Mouse (Mus musculus): ENCODE data around the gene Rhox4a2. TPM values are rescaled to one million over a fixed set of nuclear protein-coding genes. Genes with fewer than 3 reads are reported as not detected.
"Not testable (repeated sequence)": the region's sequence is repeated elsewhere in the genome, so short reads cannot be mapped to it uniquely, and the experiment has no call there.

Rhox4a2 gene
- polyA plus RNA-seq (2015; fragmentation: Nextera tagmentation; extraction: Ambion mirVana): 8.1 TPM in 1 of 2 replicates, not detected in the other

DNA sequence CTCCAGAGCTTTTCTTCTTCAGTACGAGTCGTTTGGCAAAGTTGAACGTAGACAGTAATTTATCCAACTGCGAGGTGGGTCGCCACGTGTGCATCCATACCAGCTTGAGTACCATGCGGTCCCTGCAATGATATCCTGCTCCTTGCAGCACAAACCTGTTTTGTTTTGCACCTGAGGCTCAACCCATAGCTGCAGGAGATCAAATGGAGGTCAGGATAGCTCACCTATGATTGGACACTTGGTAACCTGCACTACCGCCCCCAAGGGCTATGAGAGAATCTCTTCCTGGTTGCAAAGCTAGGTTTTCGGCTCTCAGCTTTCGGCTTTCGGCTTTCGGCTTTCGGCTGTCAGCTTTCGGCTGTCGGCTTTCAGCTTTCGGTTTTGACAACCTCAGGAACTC, at the start of gene Rhox4a2:
Gene Rhox4a2, plus strand, starts transcription at position 301 of the 400 bp plus-strand sequence.
- ATAC-seq (ENCODE audit: low FRiP score); H3K27me3 ChIP-seq (replicated peaks); H3K4me1 ChIP-seq; H3K36me3 ChIP-seq; H3K4me2 ChIP-seq; H3K9me3 ChIP-seq (replicated peaks); H3K4me3 ChIP-seq (replicated peaks); H3K9ac ChIP-seq (replicated peaks); H3K27ac ChIP-seq (replicated peaks): not testable (repeated sequence)
- 95% methylated on average over 8 of the region's 16 CpGs for WGBS

DNA sequence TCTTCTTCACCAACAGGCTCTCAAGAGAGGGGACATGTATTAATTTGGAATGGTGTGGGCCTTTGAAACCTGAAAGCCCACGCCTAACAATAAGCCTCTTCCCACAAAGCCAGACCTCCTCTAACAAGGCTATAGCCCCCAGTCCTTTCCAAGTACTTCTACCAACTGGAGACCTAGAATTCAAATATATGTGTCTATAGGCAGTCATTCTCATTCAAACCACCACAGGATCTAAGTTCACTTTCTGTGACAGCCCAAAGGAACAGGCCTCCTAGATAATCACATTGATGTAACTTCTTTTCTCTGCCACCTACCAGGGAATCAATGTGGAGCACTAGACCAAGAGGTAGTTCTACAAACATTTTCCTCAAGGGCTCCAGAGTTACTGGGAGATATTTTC, 10.9 kb upstream of the Rhox4a2 start, which contains the start of gene Rhox3a2:
Gene Rhox3a2, plus strand, starts transcription at position 301 of the 400 bp plus-strand sequence.
- H3K4me2 ChIP-seq; H3K9ac ChIP-seq (replicated peaks); H3K9me3 ChIP-seq (replicated peaks); H3K4me3 ChIP-seq (replicated peaks); ATAC-seq (ENCODE audit: low FRiP score); H3K27me3 ChIP-seq (replicated peaks); H3K36me3 ChIP-seq; H3K27ac ChIP-seq (replicated peaks); H3K4me1 ChIP-seq: not testable (repeated sequence)
- no CpG with 5 or more reads among the region's 1 CpGs for WGBS

GRCm38 (mm10) chrX:37411767-37412166, 21.1 kb downstream of the Rhox4a2 start, which contains the start of gene Rhox2b:
TSS of gene Rhox2b (plus strand) at chrX:37412067.
- no CpG with 5 or more reads among the region's 9 CpGs for WGBS
- not testable (repeated sequence) for H3K4me2 ChIP-seq; H3K27ac ChIP-seq (replicated peaks); H3K36me3 ChIP-seq; ATAC-seq (ENCODE audit: low FRiP score); H3K9me3 ChIP-seq (replicated peaks); H3K4me3 ChIP-seq (replicated peaks); H3K4me1 ChIP-seq; H3K9ac ChIP-seq (replicated peaks); H3K27me3 ChIP-seq (replicated peaks)

DNA sequence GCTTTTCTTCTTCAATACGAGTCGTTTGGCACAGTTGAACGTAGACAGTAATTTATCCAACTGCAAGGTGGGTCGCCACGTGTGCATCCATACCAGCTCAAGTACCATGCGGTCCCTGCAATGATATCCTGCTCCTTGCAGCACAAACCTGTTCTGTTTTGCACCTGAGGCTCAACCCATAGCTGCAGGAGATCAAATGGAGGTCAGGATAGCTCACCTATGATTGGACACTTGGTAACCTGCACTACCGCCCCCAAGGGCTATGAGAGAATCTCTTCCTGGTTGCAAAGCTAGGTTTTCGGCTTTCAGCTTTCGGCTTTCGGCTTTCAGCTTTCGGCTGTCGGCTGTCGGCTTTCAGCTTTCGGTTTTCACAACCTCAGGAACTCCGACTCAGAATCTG, 41.5 kb downstream of the Rhox4a2 start, which contains the start of gene Rhox4b:
Gene Rhox4b, plus strand, starts transcription at position 301 of the 400 bp plus-strand sequence.
- H3K9me3 ChIP-seq (replicated peaks); H3K36me3 ChIP-seq; H3K4me2 ChIP-seq; H3K4me3 ChIP-seq (replicated peaks); H3K27ac ChIP-seq (replicated peaks); H3K4me1 ChIP-seq; ATAC-seq (ENCODE audit: low FRiP score); H3K27me3 ChIP-seq (replicated peaks); H3K9ac ChIP-seq (replicated peaks): not testable (repeated sequence)
- 91% methylated on average over 14 of the region's 15 CpGs for WGBS

Other genes with a start within 250 kb of the Rhox4a2 start
- 0.14 and 0.29 TPM in 2 replicates for gene Akap14, start 222.0 kb upstream of the Rhox4a2 start, polyA plus RNA-seq (2015; fragmentation: Nextera tagmentation; extraction: Ambion mirVana)
- 742 and 895 TPM in 2 replicates for gene Ndufa1, start 199.7 kb upstream of the Rhox4a2 start, polyA plus RNA-seq (2015; fragmentation: Nextera tagmentation; extraction: Ambion mirVana)
- 23.7 and 27.3 TPM in 2 replicates for gene Rnf113a1, start 199.6 kb upstream of the Rhox4a2 start, polyA plus RNA-seq (2015; fragmentation: Nextera tagmentation; extraction: Ambion mirVana)
- gene Gm9, start 179.8 kb upstream of the Rhox4a2 start, polyA plus RNA-seq (2015; fragmentation: Nextera tagmentation; extraction: Ambion mirVana): not detected in 2 replicates
- gene Rhox1, start 168.6 kb upstream of the Rhox4a2 start, polyA plus RNA-seq (2015; fragmentation: Nextera tagmentation; extraction: Ambion mirVana): not detected in 2 replicates
- gene Rhox2a, start 145.9 kb upstream of the Rhox4a2 start, polyA plus RNA-seq (2015; fragmentation: Nextera tagmentation; extraction: Ambion mirVana): not detected in 2 replicates
- not detected in 2 replicates for gene Rhox3a, start 140.9 kb upstream of the Rhox4a2 start, polyA plus RNA-seq (2015; fragmentation: Nextera tagmentation; extraction: Ambion mirVana)
- not detected in 2 replicates for gene Rhox4a, start 125.5 kb upstream of the Rhox4a2 start, polyA plus RNA-seq (2015; fragmentation: Nextera tagmentation; extraction: Ambion mirVana)
- gene Rhox3a2, start 10.8 kb upstream of the Rhox4a2 start, polyA plus RNA-seq (2015; fragmentation: Nextera tagmentation; extraction: Ambion mirVana): not detected in 2 replicates
- gene Rhox2b, start 21.2 kb downstream of the Rhox4a2 start, polyA plus RNA-seq (2015; fragmentation: Nextera tagmentation; extraction: Ambion mirVana): not detected in 2 replicates
- gene Rhox4b, start 41.6 kb downstream of the Rhox4a2 start, polyA plus RNA-seq (2015; fragmentation: Nextera tagmentation; extraction: Ambion mirVana): 3.9 TPM in 1 of 2 replicates, not detected in the other
- gene Rhox2c, start 62.8 kb downstream of the Rhox4a2 start, polyA plus RNA-seq (2015; fragmentation: Nextera tagmentation; extraction: Ambion mirVana): not detected in 2 replicates
- gene Rhox3c, start 67.7 kb downstream of the Rhox4a2 start, polyA plus RNA-seq (2015; fragmentation: Nextera tagmentation; extraction: Ambion mirVana): not detected in 2 replicates
- not detected in 2 replicates for gene Rhox4c, start 89.5 kb downstream of the Rhox4a2 start, polyA plus RNA-seq (2015; fragmentation: Nextera tagmentation; extraction: Ambion mirVana)
- gene Rhox2d, start 102.6 kb downstream of the Rhox4a2 start, polyA plus RNA-seq (2015; fragmentation: Nextera tagmentation; extraction: Ambion mirVana): not detected in 2 replicates
- not detected in 2 replicates for gene Rhox4d, start 123.5 kb downstream of the Rhox4a2 start, polyA plus RNA-seq (2015; fragmentation: Nextera tagmentation; extraction: Ambion mirVana)
- gene Rhox2e, start 139.6 kb downstream of the Rhox4a2 start, polyA plus RNA-seq (2015; fragmentation: Nextera tagmentation; extraction: Ambion mirVana): not detected in 2 replicates
- not detected in 2 replicates for gene Rhox3e, start 151.2 kb downstream of the Rhox4a2 start, polyA plus RNA-seq (2015; fragmentation: Nextera tagmentation; extraction: Ambion mirVana)
- gene Rhox4e, start 166.6 kb downstream of the Rhox4a2 start, polyA plus RNA-seq (2015; fragmentation: Nextera tagmentation; extraction: Ambion mirVana): not detected in 2 replicates
- gene Rhox2f, start 180.6 kb downstream of the Rhox4a2 start, polyA plus RNA-seq (2015; fragmentation: Nextera tagmentation; extraction: Ambion mirVana): 0.36 TPM in 1 of 2 replicates, not detected in the other
- gene Rhox3f, start 190.1 kb downstream of the Rhox4a2 start, polyA plus RNA-seq (2015; fragmentation: Nextera tagmentation; extraction: Ambion mirVana): not detected in 2 replicates
- not detected in 2 replicates for gene Rhox4f, start 216.9 kb downstream of the Rhox4a2 start, polyA plus RNA-seq (2015; fragmentation: Nextera tagmentation; extraction: Ambion mirVana)
- gene Rhox3g, start 237.8 kb downstream of the Rhox4a2 start, polyA plus RNA-seq (2015; fragmentation: Nextera tagmentation; extraction: Ambion mirVana): not detected in 2 replicates